Mouse (Mus musculus): Measurements from ENCODE around the gene Nt5c3. TPM values are rescaled to one million over a fixed set of nuclear protein-coding genes. Genes with fewer than 3 reads are reported as not detected.

Gene Nt5c3
- polyA plus RNA-seq, 1 experiment: 9.9 TPM

DNA sequence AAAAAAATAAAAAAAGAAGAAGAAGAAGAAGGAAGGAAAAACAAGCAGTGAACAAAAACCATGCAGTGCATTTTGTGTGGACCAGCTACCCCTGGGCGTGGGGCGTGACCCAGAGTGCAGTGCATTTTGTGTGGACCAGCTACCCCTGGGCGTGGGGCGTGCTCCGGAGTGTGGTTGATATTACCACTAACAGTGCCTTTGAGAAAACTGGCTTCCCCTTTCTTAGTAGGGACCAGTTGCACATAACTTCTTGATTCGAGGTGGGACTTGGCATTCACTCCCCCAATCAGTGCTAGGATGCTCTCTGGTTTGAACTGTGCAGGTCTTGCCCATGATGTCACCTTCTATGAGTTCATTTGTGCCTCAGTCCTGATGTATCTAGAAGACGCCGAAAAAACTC, 68.9 kb downstream of the Nt5c3 start:
- H3ac ChIP-seq (ENCODE audit: control insufficient read depth, insufficient read length): no peak overlapping the region
- H3K79me2 ChIP-seq (ENCODE audit: control insufficient read depth, insufficient read depth): no peaks in the 10 kb centered on the region
- H3K4me3 ChIP-seq: no peak overlapping the region
- TF ChIP-seq REST (IDR thresholded peaks at IDR 0.05; ENCODE audit: insufficient read depth, insufficient read length): no peak
- TF ChIP-seq POLR2AphosphoS2 (IDR thresholded peaks at IDR 0.05; ENCODE audit: insufficient read length, low read depth): no peak
- TF ChIP-seq USF1 (IDR thresholded peaks at IDR 0.05; ENCODE audit: low read depth): no peak
- TF ChIP-seq CEBPB (IDR thresholded peaks at IDR 0.05; ENCODE audit: insufficient read depth, poor library complexity, severe bottlenecking): no peak
- TF ChIP-seq TCF12 (IDR thresholded peaks at IDR 0.05; ENCODE audit: insufficient read depth, poor library complexity, severe bottlenecking): no peak
- no peak for TF ChIP-seq MAX (IDR thresholded peaks at IDR 0.05; ENCODE audit: low read depth)
- no peak overlapping the region for H3K4me2 ChIP-seq (ENCODE audit: low read depth)
- no peaks in the 10 kb centered on the region for H3K27me3 ChIP-seq (ENCODE audit: control insufficient read depth, insufficient read depth, insufficient read length)
- peaks cover 9% of the 10 kb centered on the region for H3K36me3 ChIP-seq (ENCODE audit: control insufficient read depth, insufficient read depth)

GRCm38 (mm10) chr6:56850315-56850714, 73.4 kb downstream of the Nt5c3 start:
- Histone ChIP-seq H3ac (ENCODE audit: control insufficient read depth, insufficient read length) (no peak overlapping the region), H3K79me2 (ENCODE audit: control insufficient read depth, insufficient read depth) (no peaks in the 10 kb centered on the region), H3K36me3 (ENCODE audit: control insufficient read depth, insufficient read depth) (peaks cover 9% of the 10 kb centered on the region), H3K27me3 (ENCODE audit: control insufficient read depth, insufficient read depth, insufficient read length) (no peaks in the 10 kb centered on the region), H3K4me3 (no peak overlapping the region), H3K4me2 (ENCODE audit: low read depth) (no peak overlapping the region)
- no peak for TF ChIP-seq CEBPB (IDR thresholded peaks at IDR 0.05; ENCODE audit: insufficient read depth, poor library complexity, severe bottlenecking)

- H3ac ChIP-seq (ENCODE audit: control insufficient read depth, insufficient read length): no peak overlapping the region
- no peaks in the 10 kb centered on the region for H3K27me3 ChIP-seq (ENCODE audit: control insufficient read depth, insufficient read depth, insufficient read length)
- H3K79me2 ChIP-seq (ENCODE audit: control insufficient read depth, insufficient read depth): no peaks in the 10 kb centered on the region
- no peak overlapping the region for H3K4me3 ChIP-seq
- H3K4me2 ChIP-seq (ENCODE audit: low read depth): no peak overlapping the region
- TF ChIP-seq SRF (IDR thresholded peaks at IDR 0.05; ENCODE audit: control insufficient read depth, insufficient read length, low read depth) (no peak), CEBPB (IDR thresholded peaks at IDR 0.05; ENCODE audit: insufficient read depth, poor library complexity, severe bottlenecking) (no peak), POLR2AphosphoS2 (IDR thresholded peaks at IDR 0.05; ENCODE audit: insufficient read length, low read depth) (no peak), TCF12 (IDR thresholded peaks at IDR 0.05; ENCODE audit: insufficient read depth, poor library complexity, severe bottlenecking) (no peak), TCF3 (IDR thresholded peaks at IDR 0.05; ENCODE audit: insufficient read length, low read depth) (no peak), USF1 (IDR thresholded peaks at IDR 0.05; ENCODE audit: low read depth) (no peak), E2F4 (IDR thresholded peaks at IDR 0.05; ENCODE audit: insufficient read depth) (no peak), REST (IDR thresholded peaks at IDR 0.05; ENCODE audit: insufficient read depth, insufficient read length) (no peak), MAX (IDR thresholded peaks at IDR 0.05; ENCODE audit: low read depth) (no peak), POLR2A (IDR thresholded peaks at IDR 0.05; ENCODE audit: insufficient read length, low read depth) (no peak), MYOG (IDR thresholded peaks at IDR 0.05; ENCODE audit: control insufficient read depth in 1 of 3, insufficient read depth in 1 of 3, insufficient read length in 2 of 3, low read depth in 2 of 3) (no peak), MYOD1 (IDR thresholded peaks at IDR 0.05; ENCODE audit: control insufficient read depth in 1 of 3, insufficient read length in 2 of 3, low read depth in 2 of 3) (no peak)
- peaks cover 9% of the 10 kb centered on the region for H3K36me3 ChIP-seq (ENCODE audit: control insufficient read depth, insufficient read depth)
These were observed 74.8 kb downstream of the Nt5c3 start for GRCm38 (mm10) chr6:56848974-56849373.

DNA sequence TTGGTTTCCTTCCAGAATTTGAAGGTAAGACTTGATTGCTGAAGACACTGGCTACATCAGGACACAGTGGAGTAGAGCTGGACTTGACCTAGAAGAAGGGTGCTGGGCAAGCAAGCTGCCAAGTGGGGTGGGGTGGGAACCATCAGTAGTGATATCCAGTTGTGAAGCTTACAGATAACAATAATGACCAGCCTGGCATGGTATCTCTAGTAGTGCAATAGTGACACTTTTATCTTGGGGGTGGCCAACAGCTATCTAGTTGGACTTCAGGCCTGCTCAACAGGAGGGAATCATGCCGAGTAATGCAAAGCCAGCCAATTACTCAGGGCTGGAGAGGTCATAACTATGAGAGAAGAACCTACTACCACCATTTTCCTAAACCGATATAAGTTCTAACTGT, 79.4 kb downstream of the Nt5c3 start:
- TF ChIP-seq MAX (IDR thresholded peaks at IDR 0.05; ENCODE audit: low read depth): no peak
- no peak for TF ChIP-seq TCF3 (IDR thresholded peaks at IDR 0.05; ENCODE audit: insufficient read length, low read depth)
- no peak for TF ChIP-seq TCF12 (IDR thresholded peaks at IDR 0.05; ENCODE audit: insufficient read depth, poor library complexity, severe bottlenecking)
- no peak for TF ChIP-seq USF1 (IDR thresholded peaks at IDR 0.05; ENCODE audit: low read depth)
- TF ChIP-seq POLR2A (IDR thresholded peaks at IDR 0.05; ENCODE audit: insufficient read length, low read depth): no peak
- no peak for TF ChIP-seq REST (IDR thresholded peaks at IDR 0.05; ENCODE audit: insufficient read depth, insufficient read length)
- TF ChIP-seq MYOD1 (IDR thresholded peaks at IDR 0.05; ENCODE audit: control insufficient read depth in 1 of 3, insufficient read length in 2 of 3, low read depth in 2 of 3): no peak
- TF ChIP-seq MYOG (IDR thresholded peaks at IDR 0.05; ENCODE audit: control insufficient read depth in 1 of 3, insufficient read depth in 1 of 3, insufficient read length in 2 of 3, low read depth in 2 of 3): no peak
- no peak for TF ChIP-seq POLR2AphosphoS2 (IDR thresholded peaks at IDR 0.05; ENCODE audit: insufficient read length, low read depth)
- TF ChIP-seq CEBPB (IDR thresholded peaks at IDR 0.05; ENCODE audit: insufficient read depth, poor library complexity, severe bottlenecking): no peak
- TF ChIP-seq E2F4 (IDR thresholded peaks at IDR 0.05; ENCODE audit: insufficient read depth): no peak
- TF ChIP-seq SRF (IDR thresholded peaks at IDR 0.05; ENCODE audit: control insufficient read depth, insufficient read length, low read depth): no peak
- H3ac ChIP-seq (ENCODE audit: control insufficient read depth, insufficient read length): no peak overlapping the region
- no peak overlapping the region for H3K4me2 ChIP-seq (ENCODE audit: low read depth)
- no peak overlapping the region for H3K4me3 ChIP-seq
- H3K36me3 ChIP-seq (ENCODE audit: control insufficient read depth, insufficient read depth): peaks cover 9% of the 10 kb centered on the region
- H3K27me3 ChIP-seq (ENCODE audit: control insufficient read depth, insufficient read depth, insufficient read length): no peaks in the 10 kb centered on the region
- H3K79me2 ChIP-seq (ENCODE audit: control insufficient read depth, insufficient read depth): no peaks in the 10 kb centered on the region

DNA sequence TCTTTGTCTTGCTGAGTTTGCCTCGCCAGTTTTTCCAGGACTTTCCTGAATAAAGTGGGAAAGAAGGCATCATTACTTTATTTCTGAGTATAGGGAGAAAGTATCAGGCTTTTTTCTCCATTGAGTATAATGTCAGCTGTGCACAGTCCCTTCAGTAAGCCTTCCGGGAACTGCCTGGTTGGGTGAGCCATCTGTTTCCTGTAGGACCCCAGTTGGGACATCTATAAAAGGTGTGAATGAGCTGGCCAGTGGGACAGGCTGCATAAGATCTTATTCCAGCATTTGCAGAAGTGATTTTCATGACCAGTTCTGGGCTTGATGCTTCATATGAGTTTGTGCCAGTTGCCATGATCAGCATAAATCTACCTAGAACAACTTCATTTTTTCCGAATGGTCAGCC, 80.5 kb downstream of the Nt5c3 start:
- Histone ChIP-seq H3K27me3 (ENCODE audit: control insufficient read depth, insufficient read depth, insufficient read length) (no peaks in the 10 kb centered on the region), H3K79me2 (ENCODE audit: control insufficient read depth, insufficient read depth) (no peaks in the 10 kb centered on the region), H3K4me3 (no peak overlapping the region), H3K4me2 (ENCODE audit: low read depth) (no peak overlapping the region), H3K36me3 (ENCODE audit: control insufficient read depth, insufficient read depth) (peaks cover 9% of the 10 kb centered on the region), H3ac (ENCODE audit: control insufficient read depth, insufficient read length) (no peak overlapping the region)
- TF ChIP-seq MYOD1 (IDR thresholded peaks at IDR 0.05; ENCODE audit: control insufficient read depth in 1 of 3, insufficient read length in 2 of 3, low read depth in 2 of 3) (no peak), SRF (IDR thresholded peaks at IDR 0.05; ENCODE audit: control insufficient read depth, insufficient read length, low read depth) (no peak), USF1 (IDR thresholded peaks at IDR 0.05; ENCODE audit: low read depth) (no peak), REST (IDR thresholded peaks at IDR 0.05; ENCODE audit: insufficient read depth, insufficient read length) (no peak), CEBPB (IDR thresholded peaks at IDR 0.05; ENCODE audit: insufficient read depth, poor library complexity, severe bottlenecking) (no peak), E2F4 (IDR thresholded peaks at IDR 0.05; ENCODE audit: insufficient read depth) (no peak), TCF3 (IDR thresholded peaks at IDR 0.05; ENCODE audit: insufficient read length, low read depth) (no peak), MAX (IDR thresholded peaks at IDR 0.05; ENCODE audit: low read depth) (no peak), POLR2A (IDR thresholded peaks at IDR 0.05; ENCODE audit: insufficient read length, low read depth) (no peak), MYOG (IDR thresholded peaks at IDR 0.05; ENCODE audit: control insufficient read depth in 1 of 3, insufficient read depth in 1 of 3, insufficient read length in 2 of 3, low read depth in 2 of 3) (no peak), POLR2AphosphoS2 (IDR thresholded peaks at IDR 0.05; ENCODE audit: insufficient read length, low read depth) (no peak), TCF12 (IDR thresholded peaks at IDR 0.05; ENCODE audit: insufficient read depth, poor library complexity, severe bottlenecking) (no peak)
